Mouse (Mus musculus): ENCODE data around the gene Tmem203.
A peak's percentile ranks its signal among the peaks of the same experiment; 100 is the strongest.

Gene Tmem203

GRCm38 (mm10) chr2:25262795-25263622 is 7.8 kb downstream of the Tmem203 start:
- DNase-seq (ENCODE audit: extremely low read depth, low read depth), result no peak

GRCm38 (mm10) chr2:25263623-25264285 is 8.5 kb downstream of the Tmem203 start:
- DNase-seq (ENCODE audit: extremely low read depth, low read depth), result no peak

- no peak for DNase-seq (ENCODE audit: extremely low read depth, low read depth)
These were observed 9.0 kb downstream of the Tmem203 start for GRCm38 (mm10) chr2:25264286-25264660.

GRCm38 (mm10) chr2:25264851-25265250 is 9.6 kb downstream of the Tmem203 start:
- DNase-seq (ENCODE audit: extremely low read depth, low read depth), result no peak

GRCm38 (mm10) chr2:25265897-25266656 is 10.8 kb downstream of the Tmem203 start:
- peak; percentile 85 for DNase-seq (ENCODE audit: extremely low read depth, low read depth)

GRCm38 (mm10) chr2:25266720-25267119 is 11.5 kb downstream of the Tmem203 start:
- DNase-seq (ENCODE audit: extremely low read depth, low read depth), result no peak

- no peak for DNase-seq (ENCODE audit: extremely low read depth, low read depth)
These were observed 12.0 kb downstream of the Tmem203 start for GRCm38 (mm10) chr2:25267241-25267640.

GRCm38 (mm10) chr2:25267746-25268309 is 12.6 kb downstream of the Tmem203 start:
- no peak for DNase-seq (ENCODE audit: extremely low read depth, low read depth)

- peak; percentile 80 for DNase-seq (ENCODE audit: extremely low read depth, low read depth)
These were observed 16.7 kb downstream of the Tmem203 start, which contains the start of the genes Ssna1 and Anapc2 for GRCm38 (mm10) chr2:25271827-25272511. TSS of gene Ssna1 (minus strand) at chr2:25272438. TSS of gene Anapc2 (plus strand) at chr2:25272478.

- no peak for DNase-seq (ENCODE audit: extremely low read depth, low read depth)
These were observed 17.3 kb downstream of the Tmem203 start for GRCm38 (mm10) chr2:25272515-25272914.

- DNase-seq (ENCODE audit: extremely low read depth, low read depth), result no peak
These were observed 17.8 kb downstream of the Tmem203 start for GRCm38 (mm10) chr2:25273010-25273409.

GRCm38 (mm10) chr2:25278928-25279882 is 24.0 kb downstream of the Tmem203 start:
- DNase-seq (ENCODE audit: extremely low read depth, low read depth), result no peak

GRCm38 (mm10) chr2:25285551-25285950 is 30.3 kb downstream of the Tmem203 start:
- DNase-seq (ENCODE audit: extremely low read depth, low read depth), result no peak

GRCm38 (mm10) chr2:25286314-25286713 is 31.1 kb downstream of the Tmem203 start:
- no peak for DNase-seq (ENCODE audit: extremely low read depth, low read depth)

- no peak for DNase-seq (ENCODE audit: extremely low read depth, low read depth)
These were observed 31.8 kb downstream of the Tmem203 start for GRCm38 (mm10) chr2:25286837-25287636.

GRCm38 (mm10) chr2:25287927-25288649 is 32.8 kb downstream of the Tmem203 start, which contains the start of gene Tmem210:
TSS of gene Tmem210 (plus strand) at chr2:25288145.
- DNase-seq (ENCODE audit: extremely low read depth, low read depth), result no peak

GRCm38 (mm10) chr2:25288734-25289345 is 33.6 kb downstream of the Tmem203 start:
- no peak for DNase-seq (ENCODE audit: extremely low read depth, low read depth)

GRCm38 (mm10) chr2:25289651-25290050 is 34.4 kb downstream of the Tmem203 start, which contains the start of gene Lrrc26:
TSS of gene Lrrc26 (plus strand) at chr2:25289915.
- DNase-seq (ENCODE audit: extremely low read depth, low read depth), result no peak

All from MEL-GATA-1-ER (cell line).